8 mouse cellular contexts compared by ENCODE assay signal in the genomic region with DNA sequence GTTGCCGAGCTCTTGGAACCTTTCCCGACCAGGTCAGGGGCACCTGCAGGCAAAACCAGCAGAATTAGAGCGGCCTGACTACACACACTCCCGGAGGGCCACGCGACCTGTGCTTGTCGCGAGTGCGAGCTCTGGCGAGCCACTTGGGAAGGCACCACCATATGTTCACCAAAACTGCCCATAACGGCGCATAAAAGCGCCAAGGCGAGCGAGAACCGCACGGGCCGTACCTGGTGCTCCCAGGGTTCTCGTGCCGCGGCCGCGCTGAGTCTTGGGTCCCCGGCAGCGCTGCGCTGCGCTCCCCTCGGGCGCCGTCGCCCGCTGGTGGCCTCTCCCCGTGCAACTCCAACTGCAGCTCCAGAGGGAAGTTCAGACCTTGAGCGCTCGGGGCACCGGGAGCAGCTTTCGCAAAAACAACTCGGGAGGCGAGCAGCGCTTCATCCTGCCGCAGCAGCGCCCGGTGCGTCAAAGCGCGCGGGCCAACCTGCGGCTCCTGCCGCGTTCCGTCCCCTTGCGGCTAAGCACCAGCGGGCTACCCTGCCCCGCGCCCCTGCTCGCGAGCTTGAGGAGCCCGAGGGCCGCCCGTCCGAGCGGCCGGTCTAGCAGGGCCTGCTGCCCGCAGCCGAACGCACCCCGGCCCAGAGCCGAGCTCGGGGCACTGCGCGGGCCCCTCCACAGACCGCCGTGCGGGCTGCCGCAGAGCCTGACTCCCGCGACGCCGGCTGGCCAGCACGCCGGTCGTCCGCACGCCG. TPM values are rescaled to one million over a fixed set of nuclear protein-coding genes. Genes with fewer than 3 reads are reported as not detected.
A peak's percentile ranks its signal among the peaks of the same experiment; 100 is the strongest.
DNase-seq lines count a peak whose midpoint lies in the region; ATAC-seq and TF ChIP-seq lines count a peak whose summit lies in the region.

No protein-coding gene starts in this region.

- H3K4me2 ChIP-seq in forebrain, postnatal 0 days (ENCODE audit: low read depth), result peak overlapping the region; percentile 91
- peak overlapping the region; percentile 99 for H3K4me2 ChIP-seq in intestine, embryonic 15.5 days (replicated peaks)
- H3K4me2 ChIP-seq in liver, embryonic 12.5 days, result peak overlapping the region; percentile 99
- peak overlapping the region; percentile 79 for H3K4me2 ChIP-seq in myocyte (ENCODE audit: low read depth)

- no peaks in the 10 kb centered on the region for H3K36me3 ChIP-seq in forebrain, postnatal 0 days (ENCODE audit: insufficient read depth)
- no peaks in the 10 kb centered on the region for H3K36me3 ChIP-seq in intestine, embryonic 15.5 days
- H3K36me3 ChIP-seq in liver, embryonic 12.5 days, result no peaks in the 10 kb centered on the region
- no peaks in the 10 kb centered on the region for H3K36me3 ChIP-seq in myocyte (ENCODE audit: control insufficient read depth, insufficient read depth)

- no peak; the same call in 1 of the 2 replicates for TF ChIP-seq CTCF in forebrain, postnatal 0 days (IDR thresholded peaks at IDR 0.05; ENCODE audit: low read depth)

- no peaks in the 10 kb centered on the region for H3K9me3 ChIP-seq in forebrain, postnatal 0 days (ENCODE audit: low read length)
- H3K9me3 ChIP-seq in intestine, embryonic 15.5 days, result no peaks in the 10 kb centered on the region
- H3K9me3 ChIP-seq in liver, embryonic 12.5 days (replicated peaks), result no peaks in the 10 kb centered on the region

- peak overlapping the region; percentile 85 for H3K27ac ChIP-seq in forebrain, postnatal 0 days (ENCODE audit: low read depth, low read length)
- H3K27ac ChIP-seq in intestine, embryonic 15.5 days, result peak overlapping the region; percentile 84
- H3K27ac ChIP-seq in liver, embryonic 12.5 days, result peak overlapping the region; percentile 70

- DNase-seq in retina, adult 2 months (ENCODE audit: low read depth, low spot score), result peak; percentile 13
- DNase-seq in retina, postnatal 1 day, result no peak
- DNase-seq in cerebellum, adult 11-12 months, result peak; percentile 76
- no peak for DNase-seq in forebrain, postnatal 0 days
- DNase-seq in thymus, adult 18-20 months, result peak; percentile 23 to 39

- peak overlapping the region; percentile 82 for H3K4me3 ChIP-seq in forebrain, postnatal 0 days (ENCODE audit: low read depth, low read length)
- peak overlapping the region; percentile 91 for H3K4me3 ChIP-seq in intestine, embryonic 15.5 days (replicated peaks)
- peak overlapping the region; percentile 75 for H3K4me3 ChIP-seq in liver, embryonic 12.5 days
- peak overlapping the region; percentile 20 for H3K4me3 ChIP-seq in myocyte

- H3ac ChIP-seq in myocyte (ENCODE audit: control insufficient read depth, insufficient read length), result peak overlapping the region; percentile 94

- H3K4me1 ChIP-seq in forebrain, postnatal 0 days (ENCODE audit: insufficient read depth), result peaks cover 33% of the 10 kb centered on the region
- H3K4me1 ChIP-seq in intestine, embryonic 15.5 days (replicated peaks), result peaks cover 19% of the 10 kb centered on the region
- H3K4me1 ChIP-seq in liver, embryonic 12.5 days, result peaks cover 54% of the 10 kb centered on the region

- under 1% methylated on average over 81 of the region's 85 CpGs for WGBS in forebrain, postnatal 0 days
- WGBS in intestine, embryonic 15.5 days, result under 1% methylated on average over 85 of the region's 85 CpGs
- WGBS in liver, embryonic 12.5 days (ENCODE audit: insufficient replicate concordance), result under 1% methylated on average over 82 of the region's 85 CpGs

- ATAC-seq in forebrain, postnatal 0 days, result peak; percentile 75
- ATAC-seq in intestine, embryonic 15.5 days, result peak; percentile 79
- peak; percentile 73 for ATAC-seq in liver, embryonic 12.5 days

- no peaks in the 10 kb centered on the region for H3K27me3 ChIP-seq in forebrain, postnatal 0 days (ENCODE audit: insufficient read depth, low read length)
- no peaks in the 10 kb centered on the region for H3K27me3 ChIP-seq in intestine, embryonic 15.5 days (replicated peaks)
- H3K27me3 ChIP-seq in liver, embryonic 12.5 days (replicated peaks), result peaks cover 24% of the 10 kb centered on the region
- H3K27me3 ChIP-seq in myocyte (ENCODE audit: control insufficient read depth, insufficient read depth, insufficient read length), result no peaks in the 10 kb centered on the region

- H3K9ac ChIP-seq in forebrain, postnatal 0 days, result peak overlapping the region; percentile 77
- peak overlapping the region; percentile 80 for H3K9ac ChIP-seq in intestine, embryonic 15.5 days
- peak overlapping the region; percentile 79 for H3K9ac ChIP-seq in liver, embryonic 12.5 days

- H3K79me2 ChIP-seq in myocyte (ENCODE audit: control insufficient read depth, insufficient read depth), result no peaks in the 10 kb centered on the region

- TF ChIP-seq POLR2A in myocyte (IDR thresholded peaks at IDR 0.05; ENCODE audit: insufficient read length, low read depth), result no peak

TF ChIP-seq in myocyte, 11 proteins besides CTCF, POLR2A, EP300 and RAD21:
- TF ChIP-seq REST (IDR thresholded peaks at IDR 0.05; ENCODE audit: insufficient read depth, insufficient read length) (no peak), POLR2AphosphoS2 (IDR thresholded peaks at IDR 0.05; ENCODE audit: insufficient read length, low read depth) (no peak), MYOG (IDR thresholded peaks at IDR 0.05; ENCODE audit: control insufficient read depth in 1 of 3, insufficient read depth in 1 of 3, insufficient read length in 2 of 3, low read depth in 2 of 3) (peak in 1 of 3 experiments; percentile 1), MAX (IDR thresholded peaks at IDR 0.05; ENCODE audit: low read depth) (no peak), E2F4 (IDR thresholded peaks at IDR 0.05; ENCODE audit: insufficient read depth) (no peak), TCF3 (IDR thresholded peaks at IDR 0.05; ENCODE audit: insufficient read length, low read depth) (no peak), USF1 (IDR thresholded peaks at IDR 0.05; ENCODE audit: low read depth) (no peak)

RNA-seq across cellular contexts. Expression of a gene that starts 0.6 kb away (rescaled TPM):
- total RNA-seq in forebrain, postnatal 0 days (2014; rRNA removed), result 18.0 and 19.9 TPM in 2 replicates
- 2.4 and 3.8 TPM in 2 replicates for polyA plus RNA-seq in forebrain, postnatal 0 days (2015; fragmentation: Nextera tagmentation; extraction: Ambion mirVana)
- 1.5 and 1.7 TPM in 2 replicates for polyA plus RNA-seq in intestine, embryonic 15.5 days (2015; fragmentation: Nextera tagmentation; extraction: Ambion mirVana)
- 1.1 and 1.6 TPM in 2 replicates for polyA plus RNA-seq in liver, embryonic 12.5 days (2016; fragmentation: Nextera tagmentation; extraction: Ambion mirVana)
- polyA plus RNA-seq in myocyte (2012; fragmentation: generic; extraction: Trizol), result 4.6 TPM

Comparison
In these comparisons a context has a peak if more than half of its experiments do, and no peak if none do; other contexts are left out.
1. DNase-seq: peak in retina, adult 2 months (single experiment), cerebellum, adult 11-12 months (single experiment) and thymus, adult 18-20 months (2 of 2); none in retina, postnatal 1 day (single experiment) and forebrain, postnatal 0 days (single experiment).
2. H3K4me3 ChIP-seq: peak in every context shown above with its lines; median percentile 91 in intestine, embryonic 15.5 days; 82 in forebrain, postnatal 0 days; 75 in liver, embryonic 12.5 days; 20 in myocyte.
3. Peak in every context shown above with its lines, with median percentiles within 50 percentile points of each other: ATAC-seq, H3K27ac ChIP-seq, H3K4me2 ChIP-seq and H3K9ac ChIP-seq.